Mouse (Mus musculus) cerebellum, adult 18-20 months (tissue): ENCODE measurements around the gene Entpd7.

Experiments used
- DNase-seq, 2 experiments: peaks; one replicate each; pipeline ENCODE4 v3.0.0; 2021

Entpd7 gene

GRCm38 (mm10) chr19:43726510-43727146, 37.2 kb downstream of the Entpd7 start:
- DNase-seq, result no peak

GRCm38 (mm10) chr19:43729296-43730036, 40.0 kb downstream of the Entpd7 start:
- no peak for DNase-seq

GRCm38 (mm10) chr19:43730037-43730428, 40.6 kb downstream of the Entpd7 start:
- no peak for DNase-seq

- no peak for DNase-seq
Observed at GRCm38 (mm10) chr19:43731157-43731556, 41.7 kb downstream of the Entpd7 start.

GRCm38 (mm10) chr19:43738409-43738808, 48.9 kb downstream of the Entpd7 start:
- DNase-seq, result no peak

- DNase-seq, result no peak
Observed at GRCm38 (mm10) chr19:43743401-43743800, 53.9 kb downstream of the Entpd7 start.

GRCm38 (mm10) chr19:43745740-43746139, 56.3 kb downstream of the Entpd7 start:
- DNase-seq, result no peak

- no peak for DNase-seq
Observed at GRCm38 (mm10) chr19:43747877-43748276, 58.4 kb downstream of the Entpd7 start.

GRCm38 (mm10) chr19:43750008-43750407, 60.5 kb downstream of the Entpd7 start:
- no peak for DNase-seq

- peak; percentile 94 to 99 for DNase-seq
Observed at GRCm38 (mm10) chr19:43752489-43753225, 63.2 kb downstream of the Entpd7 start, which contains the start of the genes Cutc and Cox15. TSS of gene Cutc (plus strand) at chr19:43752996. TSS of gene Cox15 (minus strand) at chr19:43753000.

GRCm38 (mm10) chr19:43753226-43753835, 63.9 kb downstream of the Entpd7 start:
- DNase-seq, result peak; percentile 90 to 94

GRCm38 (mm10) chr19:43754237-43754636, 64.8 kb downstream of the Entpd7 start:
- DNase-seq, result no peak

- DNase-seq, result no peak
Observed at GRCm38 (mm10) chr19:43754872-43755271, 65.4 kb downstream of the Entpd7 start.

GRCm38 (mm10) chr19:43760504-43760903, 71.0 kb downstream of the Entpd7 start:
- DNase-seq, result peak; percentile 72

GRCm38 (mm10) chr19:43761543-43762256, 72.2 kb downstream of the Entpd7 start:
- DNase-seq, result no peak

GRCm38 (mm10) chr19:43762410-43762809, 72.9 kb downstream of the Entpd7 start:
- no peak for DNase-seq

GRCm38 (mm10) chr19:43766451-43766850, 77.0 kb downstream of the Entpd7 start:
- no peak for DNase-seq

GRCm38 (mm10) chr19:43767549-43768322, 78.3 kb downstream of the Entpd7 start:
- DNase-seq, result no peak

- no peak for DNase-seq
Observed at GRCm38 (mm10) chr19:43769366-43769960, 80.0 kb downstream of the Entpd7 start.

- no peak for DNase-seq
Observed at GRCm38 (mm10) chr19:43770584-43770983, 81.1 kb downstream of the Entpd7 start.

GRCm38 (mm10) chr19:43771499-43771969, 82.1 kb downstream of the Entpd7 start:
- no peak for DNase-seq
